Mouse (Mus musculus): Measurements from ENCODE around the gene Jak1.

GRCm38 (mm10) chr4:101107122-101107521 lies 158.0 kb downstream of the Jak1 start:
- no peak for TF ChIP-seq CTCF (IDR thresholded peaks at IDR 0.05; ENCODE audit: low read depth, low read length)
- no peak for TF ChIP-seq POLR2A (IDR thresholded peaks at IDR 0.05; ENCODE audit: borderline replicate concordance, low read depth, low read length)

Data from bone marrow macrophage, adult 2 months (primary cell).